Mouse (Mus musculus): ENCODE data around the gene Mapkapk3. TPM values are rescaled to one million over a fixed set of nuclear protein-coding genes. Genes with fewer than 3 reads are reported as not detected.
A peak's percentile ranks its signal among the peaks of the same experiment; 100 is the strongest.

The Mapkapk3 gene
- total RNA-seq, 1 experiment from 2014 or later: 41.0 TPM

- ATAC-seq (ENCODE audit: extremely low read depth, insufficient number of reproducible peaks, low FRiP score, poor library complexity, severe bottlenecking): no peak
These were observed 7.4 kb upstream of the Mapkapk3 start for GRCm38 (mm10) chr9:107297059-107297458.

- peak; percentile 82 for ATAC-seq (ENCODE audit: extremely low read depth, insufficient number of reproducible peaks, low FRiP score, poor library complexity, severe bottlenecking)
These were observed 6.9 kb upstream of the Mapkapk3 start for GRCm38 (mm10) chr9:107296501-107296965.

GRCm38 (mm10) chr9:107296041-107296440 lies 6.4 kb upstream of the Mapkapk3 start:
- no peak for ATAC-seq (ENCODE audit: extremely low read depth, insufficient number of reproducible peaks, low FRiP score, poor library complexity, severe bottlenecking)

GRCm38 (mm10) chr9:107296016-107296040 lies 6.2 kb upstream of the Mapkapk3 start, which contains the start of gene Cish:
TSS of gene Cish (plus strand) at chr9:107296026.
- ATAC-seq (ENCODE audit: extremely low read depth, insufficient number of reproducible peaks, low FRiP score, poor library complexity, severe bottlenecking): no peak

- ATAC-seq (ENCODE audit: extremely low read depth, insufficient number of reproducible peaks, low FRiP score, poor library complexity, severe bottlenecking): no peak
These were observed 5.9 kb upstream of the Mapkapk3 start for GRCm38 (mm10) chr9:107295616-107296015.

- ATAC-seq (ENCODE audit: extremely low read depth, insufficient number of reproducible peaks, low FRiP score, poor library complexity, severe bottlenecking): peak; percentile 11; the same call in 1 of the 2 replicates
These were observed 4.6 kb upstream of the Mapkapk3 start for GRCm38 (mm10) chr9:107294249-107294648.

GRCm38 (mm10) chr9:107290897-107291296 lies 1.2 kb upstream of the Mapkapk3 start:
- ATAC-seq (ENCODE audit: extremely low read depth, insufficient number of reproducible peaks, low FRiP score, poor library complexity, severe bottlenecking): peak; percentile 55

- peak; percentile 81 for ATAC-seq (ENCODE audit: extremely low read depth, insufficient number of reproducible peaks, low FRiP score, poor library complexity, severe bottlenecking)
These were observed 966 bp downstream of the Mapkapk3 start for GRCm38 (mm10) chr9:107288711-107289110.

GRCm38 (mm10) chr9:107288105-107288650 lies 1.5 kb downstream of the Mapkapk3 start:
- no peak for ATAC-seq (ENCODE audit: extremely low read depth, insufficient number of reproducible peaks, low FRiP score, poor library complexity, severe bottlenecking)

- no peak for ATAC-seq (ENCODE audit: extremely low read depth, insufficient number of reproducible peaks, low FRiP score, poor library complexity, severe bottlenecking)
These were observed 2.4 kb downstream of the Mapkapk3 start for GRCm38 (mm10) chr9:107287294-107287693.

- no peak for ATAC-seq (ENCODE audit: extremely low read depth, insufficient number of reproducible peaks, low FRiP score, poor library complexity, severe bottlenecking)
These were observed 4.7 kb downstream of the Mapkapk3 start for GRCm38 (mm10) chr9:107285009-107285408.

- ATAC-seq (ENCODE audit: extremely low read depth, insufficient number of reproducible peaks, low FRiP score, poor library complexity, severe bottlenecking): no peak
These were observed 6.7 kb downstream of the Mapkapk3 start for GRCm38 (mm10) chr9:107282951-107283350.

GRCm38 (mm10) chr9:107281241-107281987 lies 8.3 kb downstream of the Mapkapk3 start:
- no peak for ATAC-seq (ENCODE audit: extremely low read depth, insufficient number of reproducible peaks, low FRiP score, poor library complexity, severe bottlenecking)

- ATAC-seq (ENCODE audit: extremely low read depth, insufficient number of reproducible peaks, low FRiP score, poor library complexity, severe bottlenecking): peak; percentile 65
These were observed 9.2 kb downstream of the Mapkapk3 start for GRCm38 (mm10) chr9:107280322-107281027.

GRCm38 (mm10) chr9:107279378-107280321 lies 10.0 kb downstream of the Mapkapk3 start:
- ATAC-seq (ENCODE audit: extremely low read depth, insufficient number of reproducible peaks, low FRiP score, poor library complexity, severe bottlenecking): no peak

GRCm38 (mm10) chr9:107278527-107279377 lies 10.9 kb downstream of the Mapkapk3 start:
- no peak for ATAC-seq (ENCODE audit: extremely low read depth, insufficient number of reproducible peaks, low FRiP score, poor library complexity, severe bottlenecking)

GRCm38 (mm10) chr9:107278126-107278525 lies 11.6 kb downstream of the Mapkapk3 start:
- ATAC-seq (ENCODE audit: extremely low read depth, insufficient number of reproducible peaks, low FRiP score, poor library complexity, severe bottlenecking): no peak

GRCm38 (mm10) chr9:107277603-107278002 lies 12.1 kb downstream of the Mapkapk3 start:
- no peak for ATAC-seq (ENCODE audit: extremely low read depth, insufficient number of reproducible peaks, low FRiP score, poor library complexity, severe bottlenecking)

- no peak for ATAC-seq (ENCODE audit: extremely low read depth, insufficient number of reproducible peaks, low FRiP score, poor library complexity, severe bottlenecking)
These were observed 14.0 kb downstream of the Mapkapk3 start for GRCm38 (mm10) chr9:107275710-107276109.

Data from neutrophil, adult 5-6 weeks (primary cell).